Mouse (Mus musculus): ENCODE measurements around the gene Nalcn. TPM values are rescaled to one million over a fixed set of nuclear protein-coding genes. Genes with fewer than 3 reads are reported as not detected.

The Nalcn gene
- polyA plus RNA-seq, 1 experiment from 2014 or later = 7.0 TPM

DNA sequence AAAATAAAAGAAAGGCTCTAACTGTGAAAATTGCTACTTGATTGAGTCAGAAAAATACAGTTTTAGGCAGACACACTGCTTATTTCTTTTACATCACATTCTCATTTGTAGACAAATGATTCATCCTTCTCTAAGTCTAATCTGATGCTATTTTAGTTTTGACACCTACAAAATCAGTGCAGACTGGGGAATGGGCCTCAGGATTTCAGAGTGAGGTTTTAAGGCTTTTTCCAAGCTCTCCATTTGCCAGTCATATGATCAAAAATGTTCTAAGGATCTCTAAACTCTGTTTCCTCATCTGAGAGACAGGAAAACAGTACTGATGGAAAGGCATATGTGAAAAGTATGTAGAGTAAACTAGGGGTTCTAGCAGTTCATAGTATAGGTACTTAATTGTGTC, 52.0 kb downstream of the Nalcn start:
- Histone ChIP-seq H3K9me3 (no peaks in the 10 kb centered on the region), H3K4me2 (replicated peaks) (no peak overlapping the region), H3K27me3 (no peaks in the 10 kb centered on the region), H3K4me3 (replicated peaks) (no peak overlapping the region), H3K9ac (replicated peaks) (no peak overlapping the region), H3K36me3 (no peaks in the 10 kb centered on the region), H3K27ac (no peak overlapping the region), H3K4me1 (replicated peaks) (no peaks in the 10 kb centered on the region)
- ATAC-seq = no peak

DNA sequence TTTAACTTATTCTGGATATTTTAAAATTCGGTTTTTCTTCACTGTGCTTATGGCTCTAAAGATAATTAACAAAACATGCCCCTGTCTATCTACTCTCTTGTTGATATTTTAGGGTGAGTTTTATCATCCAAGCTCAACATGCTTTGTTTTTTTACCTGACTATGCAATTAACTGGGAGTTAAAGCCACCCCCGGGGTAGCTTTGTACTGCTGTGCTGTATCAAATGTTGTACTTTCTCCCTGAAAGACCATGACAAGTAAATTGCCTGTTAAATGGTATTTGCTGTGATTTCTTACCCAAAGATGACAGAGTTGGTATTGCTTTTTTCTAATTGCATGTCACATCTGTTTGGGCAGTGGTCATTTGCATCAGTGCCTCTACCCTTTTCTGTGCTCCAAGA, 60.3 kb downstream of the Nalcn start:
- 82% methylated on average over 2 of the region's 2 CpGs for whole genome bisulfite sequencing
- no peak for ATAC-seq

DNA sequence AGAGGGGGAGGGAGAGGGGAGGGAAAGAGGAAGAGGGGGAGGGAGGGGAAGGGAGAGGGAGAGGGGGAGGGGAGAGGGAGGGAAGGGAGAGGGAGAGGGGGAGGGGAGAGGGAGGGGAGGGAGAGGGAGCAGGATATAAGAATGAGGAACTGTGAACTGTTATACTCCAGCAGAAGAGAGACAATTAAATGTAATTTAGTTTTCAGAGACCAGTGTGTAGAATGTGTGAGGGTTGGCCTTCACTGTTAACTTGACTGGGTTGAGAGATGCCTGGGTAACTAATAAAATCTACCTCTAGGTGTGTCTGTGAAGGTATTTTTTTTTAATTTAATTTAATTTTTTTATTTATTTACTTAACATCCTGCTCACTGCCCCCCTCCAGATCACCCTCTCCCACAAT, 71.4 kb downstream of the Nalcn start:
- Histone ChIP-seq H3K36me3 (no peaks in the 10 kb centered on the region), H3K27me3 (no peaks in the 10 kb centered on the region), H3K4me2 (replicated peaks) (no peak overlapping the region), H3K9me3 (no peaks in the 10 kb centered on the region), H3K4me3 (replicated peaks) (no peak overlapping the region), H3K27ac (no peak overlapping the region), H3K4me1 (replicated peaks) (no peaks in the 10 kb centered on the region), H3K9ac (replicated peaks) (no peak overlapping the region)
- ATAC-seq = no peak

More for the DNA sequence above, 60.3 kb downstream of the Nalcn start:
- H3K36me3 ChIP-seq = 0 out of 2 replicates have a peak, but pooled peaks cover 2% of the 10 kb centered on the region
- H3K27me3 ChIP-seq = no peaks in the 10 kb centered on the region
- H3K4me1 ChIP-seq (replicated peaks) = no peaks in the 10 kb centered on the region
- no peaks in the 10 kb centered on the region for H3K9me3 ChIP-seq
- no peak overlapping the region for H3K4me3 ChIP-seq (replicated peaks)
- H3K27ac ChIP-seq = no peak overlapping the region
- H3K9ac ChIP-seq (replicated peaks) = no peak overlapping the region
- no peak overlapping the region for H3K4me2 ChIP-seq (replicated peaks)

DNA sequence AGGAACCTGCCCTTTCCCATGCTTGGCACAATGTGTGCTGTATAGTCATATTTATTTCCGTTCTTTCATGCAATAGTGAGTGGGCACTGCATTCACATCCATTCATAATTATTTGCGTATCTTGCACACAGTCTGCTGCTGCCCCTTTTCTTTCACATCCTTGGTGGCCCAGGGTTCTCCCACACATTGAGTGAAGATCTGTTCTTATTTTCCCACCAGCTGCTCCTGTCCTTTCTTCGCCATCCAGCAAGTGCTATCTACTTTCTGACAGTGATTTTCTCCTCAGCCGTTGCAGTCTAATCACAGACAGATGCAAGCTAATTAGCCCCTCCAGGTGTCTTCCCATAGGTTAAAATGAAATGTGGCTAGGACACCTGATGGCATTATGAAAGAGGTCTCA, 72.0 kb downstream of the Nalcn start:
- Histone ChIP-seq H3K27ac (no peak overlapping the region), H3K9me3 (no peaks in the 10 kb centered on the region), H3K36me3 (no peaks in the 10 kb centered on the region), H3K27me3 (no peaks in the 10 kb centered on the region), H3K4me3 (replicated peaks) (no peak overlapping the region), H3K9ac (replicated peaks) (no peak overlapping the region), H3K4me2 (replicated peaks) (no peak overlapping the region), H3K4me1 (replicated peaks) (no peaks in the 10 kb centered on the region)
- ATAC-seq = no peak
- WGBS = 71% methylated on average over 4 of the region's 4 CpGs

- Histone ChIP-seq H3K4me3 (replicated peaks) (no peak overlapping the region), H3K27ac (no peak overlapping the region), H3K9me3 (no peaks in the 10 kb centered on the region), H3K36me3 (no peaks in the 10 kb centered on the region), H3K27me3 (no peaks in the 10 kb centered on the region), H3K4me2 (replicated peaks) (no peak overlapping the region), H3K4me1 (replicated peaks) (no peaks in the 10 kb centered on the region), H3K9ac (replicated peaks) (no peak overlapping the region)
- ATAC-seq = no peak
Observed at GRCm38 (mm10) chr14:123542362-123542761, 84.6 kb downstream of the Nalcn start.

DNA sequence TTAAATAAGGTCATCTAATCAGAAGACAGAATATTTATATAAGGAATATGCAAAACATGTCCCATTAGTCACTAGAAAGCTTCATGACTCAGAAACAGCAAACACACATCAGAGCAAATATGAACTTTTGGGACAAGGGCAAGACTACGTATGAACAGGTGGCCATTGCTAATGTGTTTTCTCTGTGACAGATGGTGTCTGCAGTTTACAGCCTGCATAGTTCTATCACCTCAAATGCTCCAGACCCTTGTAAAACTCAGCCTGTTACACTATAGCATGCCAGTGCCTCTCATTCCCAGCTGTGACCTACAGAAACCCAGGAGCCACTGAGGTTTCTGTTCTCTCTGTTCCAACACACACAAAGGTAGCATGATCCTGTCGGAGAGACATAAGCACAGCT, 91.3 kb downstream of the Nalcn start:
- ATAC-seq = no peak
- 81% methylated on average over 2 of the region's 2 CpGs for WGBS
- H3K4me3 ChIP-seq (replicated peaks) = no peak overlapping the region

DNA sequence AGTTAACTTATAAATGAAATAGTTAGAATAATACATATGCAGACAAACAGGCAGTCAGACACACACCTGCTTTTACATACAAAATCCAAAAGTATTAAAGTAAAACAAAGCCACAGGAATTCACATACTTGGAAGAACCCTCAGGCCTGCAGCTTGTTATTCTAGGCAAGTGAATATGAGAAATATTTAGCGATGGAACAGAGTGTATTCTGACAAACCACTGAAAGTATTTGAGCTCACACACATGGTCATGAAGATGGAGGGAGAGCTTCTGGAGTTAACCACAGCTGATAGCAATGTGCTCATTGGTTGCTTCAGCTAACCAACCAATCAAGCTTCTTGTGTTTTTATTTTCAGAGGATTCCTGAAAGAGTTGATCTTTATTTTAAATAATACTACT, 93.9 kb downstream of the Nalcn start:
- no peak for ATAC-seq
- H3K27me3 ChIP-seq = no peaks in the 10 kb centered on the region
- no peak overlapping the region for H3K27ac ChIP-seq
- no peak overlapping the region for H3K4me3 ChIP-seq (replicated peaks)
- H3K9ac ChIP-seq (replicated peaks) = no peak overlapping the region
- no peaks in the 10 kb centered on the region for H3K36me3 ChIP-seq
- WGBS = 93% methylated on average over 1 of the region's 1 CpGs
- H3K4me2 ChIP-seq (replicated peaks) = no peak overlapping the region
- no peaks in the 10 kb centered on the region for H3K9me3 ChIP-seq
- no peaks in the 10 kb centered on the region for H3K4me1 ChIP-seq (replicated peaks)

More for the DNA sequence above, 91.3 kb downstream of the Nalcn start:
- Histone ChIP-seq H3K27ac (no peak overlapping the region), H3K36me3 (no peaks in the 10 kb centered on the region), H3K9me3 (no peaks in the 10 kb centered on the region), H3K27me3 (no peaks in the 10 kb centered on the region), H3K9ac (replicated peaks) (no peak overlapping the region), H3K4me1 (replicated peaks) (no peaks in the 10 kb centered on the region), H3K4me2 (replicated peaks) (no peak overlapping the region)

- no peak for ATAC-seq
- no peak overlapping the region for H3K4me3 ChIP-seq (replicated peaks)
- WGBS = 23% methylated on average over 1 of the region's 1 CpGs
- no peaks in the 10 kb centered on the region for H3K9me3 ChIP-seq
- no peak overlapping the region for H3K4me2 ChIP-seq (replicated peaks)
- no peaks in the 10 kb centered on the region for H3K27me3 ChIP-seq
- no peak overlapping the region for H3K27ac ChIP-seq
- H3K9ac ChIP-seq (replicated peaks) = no peak overlapping the region
- no peaks in the 10 kb centered on the region for H3K36me3 ChIP-seq
- H3K4me1 ChIP-seq (replicated peaks) = no peaks in the 10 kb centered on the region
Observed at GRCm38 (mm10) chr14:123531271-123531670, 95.7 kb downstream of the Nalcn start.

- Histone ChIP-seq H3K9ac (replicated peaks) (no peak overlapping the region), H3K4me2 (replicated peaks) (no peak overlapping the region), H3K9me3 (no peaks in the 10 kb centered on the region), H3K27me3 (no peaks in the 10 kb centered on the region), H3K4me1 (replicated peaks) (no peaks in the 10 kb centered on the region), H3K4me3 (replicated peaks) (no peak overlapping the region), H3K27ac (no peak overlapping the region), H3K36me3 (no peaks in the 10 kb centered on the region)
- ATAC-seq = no peak
Observed at GRCm38 (mm10) chr14:123529143-123529542, 97.8 kb downstream of the Nalcn start.

- H3K4me1 ChIP-seq (replicated peaks) = peaks cover 19% of the 10 kb centered on the region
- peak overlapping the region; percentile 22; the same call in 1 of the 2 replicates for H3K4me2 ChIP-seq (replicated peaks)
- no peak overlapping the region for H3K4me3 ChIP-seq (replicated peaks)
- 9% methylated on average over 8 of the region's 8 CpGs for WGBS
- ATAC-seq = peak; percentile 99
- peaks cover 5% of the 10 kb centered on the region; the same call in 1 of the 2 replicates for H3K36me3 ChIP-seq
- no peak overlapping the region for H3K9ac ChIP-seq (replicated peaks)
- 0 out of 2 replicates have a peak, but pooled peaks cover 5% of the 10 kb centered on the region for H3K9me3 ChIP-seq
- H3K27ac ChIP-seq = peak overlapping the region; percentile 85
- no peaks in the 10 kb centered on the region for H3K27me3 ChIP-seq
Observed at GRCm38 (mm10) chr14:123513376-123514141, 113.4 kb downstream of the Nalcn start.

GRCm38 (mm10) chr14:123512923-123513322, 114.0 kb downstream of the Nalcn start:
- Histone ChIP-seq H3K4me2 (replicated peaks) (no peak overlapping the region), H3K27me3 (no peaks in the 10 kb centered on the region), H3K4me3 (replicated peaks) (no peak overlapping the region), H3K9me3 (0 out of 2 replicates have a peak, but pooled peaks cover 5% of the 10 kb centered on the region), H3K4me1 (replicated peaks) (peaks cover 19% of the 10 kb centered on the region), H3K27ac (peak overlapping the region; percentile 85), H3K9ac (replicated peaks) (no peak overlapping the region), H3K36me3 (peaks cover 5% of the 10 kb centered on the region; the same call in 1 of the 2 replicates)
- peak; percentile 80 for ATAC-seq
- WGBS = 28% methylated on average over 2 of the region's 2 CpGs

- ATAC-seq = no peak
- H3K9me3 ChIP-seq = no peaks in the 10 kb centered on the region
- no peak overlapping the region for H3K9ac ChIP-seq (replicated peaks)
Observed at GRCm38 (mm10) chr14:123495544-123495943, 131.4 kb downstream of the Nalcn start.

More at GRCm38 (mm10) chr14:123495544-123495943, 131.4 kb downstream of the Nalcn start:
- Histone ChIP-seq H3K27ac (no peak overlapping the region), H3K4me3 (replicated peaks) (no peak overlapping the region), H3K27me3 (peaks cover 19% of the 10 kb centered on the region; the same call in 1 of the 2 replicates), H3K4me1 (replicated peaks) (no peaks in the 10 kb centered on the region), H3K4me2 (replicated peaks) (no peak overlapping the region), H3K36me3 (no peaks in the 10 kb centered on the region)

Data from midbrain, embryonic 13.5 days (tissue).